Mouse (Mus musculus): Measurements from ENCODE around the gene Aqp3.

- TF ChIP-seq UBTF (IDR thresholded peaks at IDR 0.05; ENCODE audit: borderline replicate concordance, insufficient read depth, low read depth, low read length) = no peak
- no peak for TF ChIP-seq POLR2AphosphoS2 (IDR thresholded peaks at IDR 0.05; ENCODE audit: low read length)
- TF ChIP-seq POLR2A (IDR thresholded peaks at IDR 0.05; ENCODE audit: control insufficient read depth in 1 of 2, insufficient read depth in 1 of 2, low read depth in 1 of 2, low read length in 2 of 2, poor library complexity in 1 of 2) = no peak
- no peak for TF ChIP-seq MAFK (IDR thresholded peaks at IDR 0.05; ENCODE audit: borderline replicate concordance, low read depth, low read length)
Measured at GRCm38 (mm10) chr4:41073008-41073817, 24.8 kb downstream of the Aqp3 start.

Data from MEL (cell line).